Mouse (Mus musculus) heart, adult 11 months (tissue): ENCODE results near the gene Tesk1.

Source experiments
- DNase-seq: peaks from one replicate; pipeline ENCODE4 v3.0.0; 2022

Tesk1 gene

DNA sequence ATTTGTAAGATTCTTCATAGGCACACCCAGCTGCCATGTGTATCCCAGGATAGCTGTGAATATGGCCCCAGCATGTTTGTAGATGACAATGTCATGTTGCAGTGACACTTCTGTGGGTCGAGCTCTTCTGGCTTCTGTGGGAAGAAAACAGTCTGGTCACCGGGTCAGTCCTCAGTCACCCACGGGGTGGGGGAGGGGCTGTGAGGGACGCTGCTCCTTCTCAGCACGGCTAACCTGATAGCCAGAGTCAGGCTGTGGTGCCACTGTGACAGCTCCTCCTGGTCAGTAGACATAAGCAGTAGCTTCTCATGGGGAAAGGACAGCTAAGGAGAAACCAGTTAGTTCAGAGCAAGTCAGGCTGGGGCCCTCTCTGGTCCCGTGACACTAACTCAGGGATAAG is 54.8 kb downstream of the Tesk1 start:
- no peak for DNase-seq

DNA sequence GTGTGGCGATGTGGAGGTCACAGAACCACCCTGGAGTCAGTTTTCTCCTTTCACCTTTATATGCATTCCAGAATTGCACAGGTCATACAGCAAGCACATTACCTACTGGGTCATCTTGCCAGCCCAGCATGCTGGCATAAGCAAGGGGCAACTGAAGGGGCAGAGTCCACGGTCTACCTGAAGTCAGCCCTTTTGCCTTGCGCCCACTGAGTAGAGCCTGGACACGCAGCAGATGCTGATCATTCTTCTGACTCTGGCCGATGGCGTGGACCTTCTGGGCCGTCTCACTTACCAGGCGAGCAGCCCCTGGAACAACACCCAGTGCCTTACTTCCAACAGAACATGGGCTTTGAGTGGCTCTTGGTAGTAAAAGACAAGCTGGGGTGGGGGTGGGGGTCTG is 55.7 kb downstream of the Tesk1 start:
- no peak for DNase-seq
